Mouse (Mus musculus) heart, postnatal 0 days (tissue): ENCODE results near the gene Atp2b1. TPM values are rescaled to one million over a fixed set of nuclear protein-coding genes. Genes with fewer than 3 reads are reported as not detected.

Experiments
- ATAC-seq: fragments of 200-750 bp; cut with Nextera tagmentation; 2 replicates; pipeline ENCODE4 v1.8.0; 2017; ENCODE audit warnings: low read depth, moderate number of reproducible peaks, moderate library complexity; ENCODE audit not compliant: insufficient read depth
- DNase-seq: peaks from one replicate; pipeline ENCODE4 v3.0.0-alpha.2; 2016; ENCODE audit warnings: low spot score
- H3K27ac ChIP-seq: fragments of 300-500 bp; sonication (generic); 2 replicates; pipeline ENCODE4 v1.5.1; 2014; ENCODE audit warnings: low read depth, mild to moderate bottlenecking
- H3K27me3 ChIP-seq: fragments of 300-500 bp; sonication (generic); 2 replicates; pipeline ENCODE4 v1.6.1; 2014; ENCODE audit warnings: low read length, mixed read lengths; ENCODE audit not compliant: control insufficient read depth, insufficient read depth
- H3K36me3 ChIP-seq: fragments of 300-500 bp; sonication (generic); replicated peaks from 2 replicates; pipeline ENCODE4 v1.6.1; 2014; ENCODE audit warnings: low read length, mixed read lengths; ENCODE audit not compliant: control insufficient read depth, insufficient read depth
- H3K4me1 ChIP-seq: fragments of 300-500 bp; sonication (generic); 2 replicates; pipeline ENCODE4 v1.6.1; 2014; ENCODE audit warnings: antibody characterized with exemption; ENCODE audit not compliant: control insufficient read depth, insufficient read depth
- H3K4me2 ChIP-seq: fragments of 300-500 bp; sonication (generic); 2 replicates; pipeline ENCODE4 v1.6.1; 2014; ENCODE audit warnings: low read depth, mild to moderate bottlenecking, low read length, moderate library complexity
- H3K4me3 ChIP-seq: fragments of 300-500 bp; sonication (generic); 2 replicates; pipeline ENCODE4 v1.5.1; 2014; ENCODE audit warnings: low read depth, low read length
- H3K9ac ChIP-seq: fragments of 300-500 bp; sonication (generic); replicated peaks from 2 replicates; pipeline ENCODE4 v1.6.1; 2014; ENCODE audit warnings: low read depth, low read length, mixed read lengths
- H3K9me3 ChIP-seq: fragments of 300-500 bp; sonication (generic); replicated peaks from 2 replicates; pipeline ENCODE4 v1.6.1; 2016; ENCODE audit warnings: low read length; ENCODE audit not compliant: control insufficient read depth
- CTCF ChIP-seq: IDR thresholded peaks from 2 replicates; pipeline ENCODE4 v1.5.1; 2016; ENCODE audit warnings: antibody characterized with exemption, control low read depth, low read depth
- EP300 ChIP-seq: IDR thresholded peaks from 2 replicates; pipeline ENCODE4 v1.6.1; 2016; ENCODE audit warnings: antibody characterized with exemption, low read depth
- WGBS: fragments of 180-500 bp; shearing (Covaris S2); extraction: QIAGEN DNeasy Blood & Tissue Kit; methylation state at CpG from one replicate; pipeline ENCODE4 v1.1.7; 2014; 5-methylcytosine and 5-hydroxymethylcytosine counted together
- polyA plus RNA-seq: library from polyadenylated mRNA; unstranded; fragments of >200 nt; fragmentation: Nextera tagmentation; extraction: Ambion mirVana; gene quantifications from 2 replicates; pipeline ENCODE4 v1.2.1, GENCODE M21; 2015
- total RNA-seq: library from RNA; depleted of rRNA; stranded (reverse); fragments of >200 nt; gene quantifications from 2 replicates; pipeline ENCODE4 v1.2.3, GENCODE M21; 2014; ENCODE audit warnings: low replicate concordance

The Atp2b1 gene
- total and polyA plus RNA-seq, 2 experiments from 2014 or later = 28.3 to 67.0 TPM

- H3K27me3 ChIP-seq = no peaks in the 10 kb centered on the region
- WGBS = 70% methylated on average over 10 of the region's 10 CpGs
- H3K27ac ChIP-seq = no peak overlapping the region
- no peak for ATAC-seq
- TF ChIP-seq EP300 (no peak), CTCF (no peak)
- peak overlapping the region; percentile 91; the same call in 1 of the 2 replicates for H3K9ac ChIP-seq
- H3K4me3 ChIP-seq = peak overlapping the region; percentile 84
- no peak for DNase-seq
- no peaks in the 10 kb centered on the region for H3K9me3 ChIP-seq
- H3K4me2 ChIP-seq = peak overlapping the region; percentile 83
- peaks cover 7% of the 10 kb centered on the region for H3K4me1 ChIP-seq
- no peaks in the 10 kb centered on the region for H3K36me3 ChIP-seq
Observed at GRCm38 (mm10) chr10:98916781-98917340, 2.7 kb downstream of the Atp2b1 start.

DNA sequence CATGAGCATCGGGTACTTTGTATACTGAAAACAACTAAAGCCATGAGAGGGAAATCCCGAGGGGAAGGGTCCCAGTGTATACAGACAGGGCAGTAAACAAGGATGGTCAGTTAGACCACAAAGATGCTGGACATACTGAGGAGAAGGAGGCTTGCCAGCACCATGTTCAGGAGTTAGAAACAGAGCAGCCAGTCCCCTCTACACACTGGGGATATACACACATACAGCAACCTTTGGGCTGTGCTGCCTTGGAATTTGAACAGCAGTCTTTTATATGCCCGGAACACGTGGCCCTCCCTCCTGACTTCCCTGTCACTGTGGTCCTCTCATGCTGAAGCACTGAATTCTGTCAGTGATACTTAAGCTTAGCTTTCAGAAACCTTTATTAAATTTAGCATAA, 10.9 kb downstream of the Atp2b1 start:
- Histone ChIP-seq H3K9ac (no peak overlapping the region), H3K4me1 (peaks cover 18% of the 10 kb centered on the region; the same call in 1 of the 2 replicates), H3K27me3 (no peaks in the 10 kb centered on the region), H3K9me3 (0 out of 2 replicates have a peak, but pooled peaks cover 6% of the 10 kb centered on the region), H3K4me3 (no peak overlapping the region), H3K27ac (no peak overlapping the region), H3K36me3 (peaks cover 6% of the 10 kb centered on the region; the same call in 1 of the 2 replicates), H3K4me2 (no peak overlapping the region)
- no peak for TF ChIP-seq CTCF
- TF ChIP-seq EP300 = no peak
- WGBS = 64% methylated on average over 4 of the region's 4 CpGs
- DNase-seq = no peak
- no peak for ATAC-seq

DNA sequence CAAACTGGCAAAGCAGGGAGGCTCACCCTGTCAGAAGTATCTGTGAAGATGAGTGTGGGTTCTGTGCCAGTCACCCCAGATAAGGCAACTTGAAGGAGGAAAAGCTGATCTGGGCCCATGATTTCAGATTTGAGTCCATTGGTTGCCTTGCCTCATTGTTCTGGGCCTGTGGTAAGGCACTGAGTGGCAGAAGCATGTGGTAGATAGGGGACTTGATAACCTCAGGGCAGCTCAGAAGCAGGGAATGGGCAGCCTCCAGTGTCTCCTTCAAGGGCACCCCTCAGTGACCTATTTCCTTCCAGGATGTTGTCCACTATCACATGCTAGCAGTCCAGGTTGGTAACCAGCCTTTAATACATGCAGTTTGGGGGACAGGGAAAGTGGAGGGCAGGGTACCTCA, 12.8 kb downstream of the Atp2b1 start:
- H3K4me3 ChIP-seq = no peak overlapping the region
- H3K9ac ChIP-seq = no peak overlapping the region
- DNase-seq (no peak), ATAC-seq (no peak)
- no peak overlapping the region for H3K27ac ChIP-seq
- no peak overlapping the region for H3K4me2 ChIP-seq
- 0 out of 2 replicates have a peak, but pooled peaks cover 6% of the 10 kb centered on the region for H3K9me3 ChIP-seq
- peaks cover 6% of the 10 kb centered on the region; the same call in 1 of the 2 replicates for H3K36me3 ChIP-seq
- H3K4me1 ChIP-seq = peaks cover 26% of the 10 kb centered on the region; the same call in 1 of the 2 replicates
- TF ChIP-seq CTCF (no peak), EP300 (no peak)
- H3K27me3 ChIP-seq = no peaks in the 10 kb centered on the region

GRCm38 (mm10) chr10:98929444-98929843, 15.2 kb downstream of the Atp2b1 start:
- no peaks in the 10 kb centered on the region for H3K27me3 ChIP-seq
- H3K4me2 ChIP-seq = peak overlapping the region; percentile 3; the same call in 1 of the 2 replicates
- H3K27ac ChIP-seq = no peak overlapping the region
- no peak overlapping the region for H3K9ac ChIP-seq
- H3K4me3 ChIP-seq = no peak overlapping the region
- ATAC-seq = no peak
- WGBS = 35% methylated on average over 7 of the region's 7 CpGs
- H3K9me3 ChIP-seq = peaks cover 4% of the 10 kb centered on the region
- H3K4me1 ChIP-seq = peaks cover 26% of the 10 kb centered on the region; the same call in 1 of the 2 replicates
- no peak for DNase-seq
- 0 out of 2 replicates have a peak, but pooled peaks cover 4% of the 10 kb centered on the region for H3K36me3 ChIP-seq
- no peak for TF ChIP-seq EP300
- TF ChIP-seq CTCF = no peak

DNA sequence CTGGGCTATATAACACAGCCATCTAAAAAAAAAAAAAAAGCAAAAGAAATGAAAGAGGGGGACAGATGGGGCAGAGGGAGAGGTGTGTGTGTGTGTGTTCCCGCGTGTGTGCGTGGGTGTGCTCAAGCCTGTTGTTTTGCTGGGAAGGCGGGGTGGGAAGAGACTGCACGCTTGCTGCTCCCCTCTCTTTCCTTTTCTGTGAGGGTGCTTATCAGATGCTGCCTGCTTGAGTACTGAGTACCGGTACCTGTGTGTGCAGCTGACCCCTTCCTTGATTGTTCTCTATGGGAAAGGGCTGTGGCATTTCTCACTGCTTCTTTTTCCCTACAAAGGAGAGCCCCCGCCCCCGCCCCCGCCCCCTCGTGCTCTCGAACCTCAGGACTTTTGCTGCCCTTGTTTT, 15.9 kb downstream of the Atp2b1 start:
- WGBS = 20% methylated on average over 11 of the region's 11 CpGs

GRCm38 (mm10) chr10:98940137-98940536, 25.9 kb downstream of the Atp2b1 start:
- Histone ChIP-seq H3K9ac (no peak overlapping the region), H3K4me1 (no peaks in the 10 kb centered on the region), H3K4me3 (no peak overlapping the region), H3K27ac (no peak overlapping the region), H3K9me3 (no peaks in the 10 kb centered on the region), H3K4me2 (no peak overlapping the region), H3K36me3 (no peaks in the 10 kb centered on the region), H3K27me3 (no peaks in the 10 kb centered on the region)
- no peak for TF ChIP-seq CTCF
- no peak for TF ChIP-seq EP300
- DNase-seq (no peak), ATAC-seq (no peak)
- 86% methylated on average over 4 of the region's 4 CpGs for WGBS

More for the DNA sequence above, 15.9 kb downstream of the Atp2b1 start:
- no peak for TF ChIP-seq CTCF
- TF ChIP-seq EP300 = no peak
- Histone ChIP-seq H3K4me3 (peak overlapping the region; percentile 24), H3K36me3 (0 out of 2 replicates have a peak, but pooled peaks cover 6% of the 10 kb centered on the region), H3K27ac (peak overlapping the region; percentile 12; the same call in 1 of the 2 replicates), H3K4me1 (peaks cover 23% of the 10 kb centered on the region; the same call in 1 of the 2 replicates), H3K9me3 (peaks cover 4% of the 10 kb centered on the region), H3K27me3 (no peaks in the 10 kb centered on the region), H3K4me2 (peak overlapping the region; percentile 55), H3K9ac (0 out of 2 replicates have a peak overlapping the region, but pooled peaks have one; percentile 12)
- ATAC-seq = no peak
- no peak for DNase-seq
